Mouse (Mus musculus) embryonic fibroblast, embryonic 13.5 days (primary cell): ENCODE measurements around the gene Treh.

Source experiments
- CTCF ChIP-seq: IDR thresholded peaks from 2 replicates; pipeline ENCODE4 v1.5.1; 2011; ENCODE audit warnings: mild to moderate bottlenecking, control low read depth, low read length, moderate library complexity, borderline replicate concordance; ENCODE audit not compliant: insufficient read depth
- POLR2A ChIP-seq: IDR thresholded peaks from 2 replicates; pipeline ENCODE4 v1.6.1; 2011; ENCODE audit warnings: low read depth, mild to moderate bottlenecking, control low read depth, low read length, moderate library complexity

GRCm38 (mm10) chr9:44708925-44709324, 35.9 kb downstream of the Treh start:
- TF ChIP-seq POLR2A (no peak), CTCF (no peak)
